13 mouse cellular contexts compared by ENCODE assay signal in genomic region chr12:79352742-79353114, GRCm38 (mm10). TPM values are rescaled to one million over a fixed set of nuclear protein-coding genes. Genes with fewer than 3 reads are reported as not detected.
DNase-seq lines count a peak whose midpoint lies in the region; ATAC-seq lines count a peak whose summit lies in the region.
"Had no signal": no experiment of that assay in that cellular context is flagged by ENCODE, and none has a peak within 500 bp of the region (broad histone marks: within the 10 kb centered on the region; RNA-seq: fewer than 3 reads in every experiment).

No protein-coding gene starts in this region.

- DNase-seq in heart, embryonic 10.5 days (ENCODE audit: low spot score), result no peak
- no peak for DNase-seq in heart, postnatal 25 days (ENCODE audit: low spot score)
- peak; percentile 59 for DNase-seq in yolk sac, embryonic 10.5 days (ENCODE audit: low spot score)
- DNase-seq in lung, adult 18-20 months, result no peak
- DNase-seq in testis, postnatal 14 days (ENCODE audit: low spot score), result no peak
- DNase-seq: adrenal gland, postnatal 36 days; B cell, adult 2 months; cerebellum, postnatal 25 days had no signal

- no peak for ATAC-seq in megakaryocyte, adult 5-6 weeks (ENCODE audit: poor library complexity, severe bottlenecking)
- no peak for ATAC-seq in midbrain, embryonic 12.5 days (ENCODE audit: low FRiP score, low read depth)

- H3K9ac ChIP-seq in midbrain, embryonic 12.5 days (replicated peaks), result no peak overlapping the region
- H3K9ac ChIP-seq: limb, embryonic 12.5 days had no signal

- H3K4me2 ChIP-seq in midbrain, embryonic 12.5 days (replicated peaks), result 0 out of 2 replicates have a peak overlapping the region, but pooled peaks have one; percentile 9
- H3K4me2 ChIP-seq: limb, embryonic 12.5 days had no signal

- peaks cover 29% of the 10 kb centered on the region for H3K4me1 ChIP-seq in heart, embryonic 10.5 days
- H3K4me1 ChIP-seq in megakaryocyte, embryonic 14.5 days, result peaks cover 40% of the 10 kb centered on the region
- H3K4me1 ChIP-seq in midbrain, embryonic 12.5 days, result peaks cover 10% of the 10 kb centered on the region; the same call in 1 of the 2 replicates

- H3K9me3 ChIP-seq in heart, embryonic 10.5 days, result no peaks in the 10 kb centered on the region
- no peaks in the 10 kb centered on the region for H3K9me3 ChIP-seq in megakaryocyte, embryonic 14.5 days
- H3K9me3 ChIP-seq in midbrain, embryonic 12.5 days, result no peaks in the 10 kb centered on the region
- H3K9me3 ChIP-seq: limb, embryonic 12.5 days had no signal

- H3K27ac ChIP-seq in heart, embryonic 10.5 days, result peak overlapping the region; percentile 73
- peak overlapping the region; percentile 39; the same call in 1 of the 2 replicates for H3K27ac ChIP-seq in midbrain, embryonic 12.5 days (replicated peaks)
- H3K27ac ChIP-seq: limb, embryonic 12.5 days had no signal

- no peak overlapping the region for H3K4me3 ChIP-seq in heart, embryonic 10.5 days
- H3K4me3 ChIP-seq in megakaryocyte, embryonic 14.5 days (replicated peaks), result peak overlapping the region; percentile 19
- H3K4me3 ChIP-seq in midbrain, embryonic 12.5 days, result no peak overlapping the region
- H3K4me3 ChIP-seq: erythroblast, embryonic 14.5 days; limb, embryonic 12.5 days had no signal

- intact Hi-C loops in heart, postnatal 25 days (cut with DNase I), result no loop called here

- 4% methylated on average over 3 of the region's 3 CpGs for WGBS in heart, embryonic 10.5 days
- 9% methylated on average over 3 of the region's 3 CpGs for WGBS in midbrain, embryonic 12.5 days

- H3K27me3 ChIP-seq in heart, embryonic 10.5 days (ENCODE audit: insufficient read depth, poor library complexity, severe bottlenecking), result peaks cover 12% of the 10 kb centered on the region; the same call in 1 of the 2 replicates
- no peaks in the 10 kb centered on the region for H3K27me3 ChIP-seq in megakaryocyte, embryonic 14.5 days (replicated peaks)
- H3K27me3 ChIP-seq in midbrain, embryonic 12.5 days, result no peaks in the 10 kb centered on the region
- H3K27me3 ChIP-seq: limb, embryonic 12.5 days had no signal

- H3K36me3 ChIP-seq in heart, embryonic 10.5 days, result no peaks in the 10 kb centered on the region
- no peaks in the 10 kb centered on the region for H3K36me3 ChIP-seq in megakaryocyte, embryonic 14.5 days (replicated peaks; ENCODE audit: low read length)
- H3K36me3 ChIP-seq in midbrain, embryonic 12.5 days, result no peaks in the 10 kb centered on the region
- H3K36me3 ChIP-seq: limb, embryonic 12.5 days had no signal

RNA-seq across cellular contexts. Expression of gene Rad51b, which starts 55.6 kb away (rescaled TPM):
- polyA plus RNA-seq in heart, embryonic 10.5 days (2016; fragmentation: Nextera tagmentation; extraction: Ambion mirVana), result 5.1 and 6.6 TPM in 2 replicates
- under 1 TPM; 0.68 to 0.84 TPM for total RNA-seq in heart, postnatal 25 days (2021)
- polyA plus RNA-seq in megakaryocyte, embryonic 14.5 days (2012; ENCODE audit: insufficient read depth, low replicate concordance), result 0.30 TPM in 1 of 2 replicates, not detected in the other
- total RNA-seq in megakaryocyte, adult 5-6 weeks (2015), result 3.2 and 5.9 TPM in 2 replicates
- total RNA-seq in megakaryocyte, adult 5-6 weeks (2017), result 7.1 TPM in 2 replicates
- polyA plus RNA-seq in midbrain, embryonic 12.5 days (2016; fragmentation: Nextera tagmentation; extraction: Ambion mirVana), result 6.5 and 7.6 TPM in 2 replicates

RNA-seq across cellular contexts. Expression of gene Zfyve26, which starts 56.6 kb away (rescaled TPM):
- polyA plus RNA-seq in heart, embryonic 10.5 days (2016; fragmentation: Nextera tagmentation; extraction: Ambion mirVana), result 12.4 and 12.5 TPM in 2 replicates
- total RNA-seq in heart, postnatal 25 days (2021), result 10 to 100 TPM; 15.8 to 16.7 TPM
- 0.65 and 2.8 TPM in 2 replicates for polyA plus RNA-seq in megakaryocyte, embryonic 14.5 days (2012; ENCODE audit: insufficient read depth, low replicate concordance)
- total RNA-seq in megakaryocyte, adult 5-6 weeks (2015), result 27.2 and 41.6 TPM in 2 replicates
- 19.7 and 29.1 TPM in 2 replicates for total RNA-seq in megakaryocyte, adult 5-6 weeks (2017)
- polyA plus RNA-seq in midbrain, embryonic 12.5 days (2016; fragmentation: Nextera tagmentation; extraction: Ambion mirVana), result 13.7 and 18.4 TPM in 2 replicates
